Mouse (Mus musculus) cerebellum, adult 9-10 months (tissue): ENCODE measurements around the gene Utrn.

ENCODE experiments used
- DNase-seq: peaks from one replicate; pipeline ENCODE4 v3.0.0; 2022

Gene Utrn

GRCm38 (mm10) chr10:12868189-12869028, 756 bp downstream of the Utrn start:
- peak; percentile 67 for DNase-seq

- DNase-seq: peak; percentile 62
Measured at GRCm38 (mm10) chr10:12867733-12868188, 1.4 kb downstream of the Utrn start.

GRCm38 (mm10) chr10:12866971-12867732, 2.0 kb downstream of the Utrn start:
- peak; percentile 46 for DNase-seq

- DNase-seq: no peak
Measured at GRCm38 (mm10) chr10:12865201-12865600, 4.0 kb downstream of the Utrn start.

- no peak for DNase-seq
Measured at GRCm38 (mm10) chr10:12863581-12863980, 5.6 kb downstream of the Utrn start.

GRCm38 (mm10) chr10:12862047-12862446, 7.1 kb downstream of the Utrn start:
- no peak for DNase-seq

GRCm38 (mm10) chr10:12861381-12861780, 7.8 kb downstream of the Utrn start:
- DNase-seq: no peak

GRCm38 (mm10) chr10:12860765-12861164, 8.4 kb downstream of the Utrn start:
- no peak for DNase-seq

GRCm38 (mm10) chr10:12860331-12860730, 8.8 kb downstream of the Utrn start:
- no peak for DNase-seq

GRCm38 (mm10) chr10:12858017-12858416, 11.1 kb downstream of the Utrn start:
- DNase-seq: no peak

GRCm38 (mm10) chr10:12854298-12854697, 14.9 kb downstream of the Utrn start:
- peak; percentile 62 for DNase-seq

- DNase-seq: peak; percentile 60
Measured at GRCm38 (mm10) chr10:12853776-12854175, 15.4 kb downstream of the Utrn start.

- no peak for DNase-seq
Measured at GRCm38 (mm10) chr10:12853196-12853620, 16.0 kb downstream of the Utrn start.

GRCm38 (mm10) chr10:12852416-12853195, 16.6 kb downstream of the Utrn start:
- DNase-seq: no peak

- no peak for DNase-seq
Measured at GRCm38 (mm10) chr10:12850781-12851471, 18.2 kb downstream of the Utrn start.

- no peak for DNase-seq
Measured at GRCm38 (mm10) chr10:12848322-12849108, 20.6 kb downstream of the Utrn start.

GRCm38 (mm10) chr10:12842543-12842942, 26.6 kb downstream of the Utrn start:
- no peak for DNase-seq

GRCm38 (mm10) chr10:12841497-12841896, 27.7 kb downstream of the Utrn start:
- DNase-seq: no peak

- DNase-seq: no peak
Measured at GRCm38 (mm10) chr10:12837636-12838035, 31.5 kb downstream of the Utrn start.

GRCm38 (mm10) chr10:12836048-12836816, 32.9 kb downstream of the Utrn start:
- DNase-seq: no peak

GRCm38 (mm10) chr10:12834215-12834614, 35.0 kb downstream of the Utrn start:
- no peak for DNase-seq
